Mouse (Mus musculus) liver, postnatal 0 days (tissue): ENCODE results near the gene Ppp1r9b. TPM values are rescaled to one million over a fixed set of nuclear protein-coding genes. Genes with fewer than 3 reads are reported as not detected.

ENCODE experiments used
- ATAC-seq: fragments of 200-750 bp; cut with Nextera tagmentation; 2 replicates; pipeline ENCODE4 v1.8.0; 2017; ENCODE audit warnings: mild to moderate bottlenecking, moderate library complexity
- DNase-seq: peaks from one replicate; pipeline ENCODE4 v3.0.0-alpha.2; 2016
- H3K27ac ChIP-seq: fragments of 300-500 bp; sonication (generic); 2 replicates; pipeline ENCODE4 v1.5.1; 2014; ENCODE audit warnings: antibody characterized with exemption, moderate library complexity, mild to moderate bottlenecking, low read depth
- H3K27me3 ChIP-seq: fragments of 300-500 bp; sonication (generic); 2 replicates; pipeline ENCODE4 v1.6.1; 2014; ENCODE audit warnings: low read length, control low read depth, mixed read lengths; ENCODE audit not compliant: insufficient read depth
- H3K36me3 ChIP-seq: fragments of 300-500 bp; sonication (generic); replicated peaks from 2 replicates; pipeline ENCODE4 v1.6.1; 2014; ENCODE audit warnings: mild to moderate bottlenecking, control low read depth, low read length, moderate library complexity, mixed read lengths; ENCODE audit not compliant: insufficient read depth
- H3K4me1 ChIP-seq: fragments of 300-500 bp; sonication (generic); 2 replicates; pipeline ENCODE4 v1.6.1; 2014; ENCODE audit warnings: antibody characterized with exemption, mild to moderate bottlenecking, control low read depth; ENCODE audit not compliant: insufficient read depth
- H3K4me2 ChIP-seq: fragments of 300-500 bp; sonication (generic); 2 replicates; pipeline ENCODE4 v1.6.1; 2014; ENCODE audit warnings: low read depth, mild to moderate bottlenecking, low read length, moderate library complexity, mixed read lengths
- H3K4me3 ChIP-seq: fragments of 300-500 bp; sonication (generic); 2 replicates; pipeline ENCODE4 v1.5.1; 2014; ENCODE audit warnings: low read depth, low read length
- H3K9ac ChIP-seq: fragments of 300-500 bp; sonication (generic); replicated peaks from 2 replicates; pipeline ENCODE4 v1.6.1; 2014; ENCODE audit warnings: mild to moderate bottlenecking, moderate library complexity
- H3K9me3 ChIP-seq: fragments of 300-500 bp; sonication (generic); 2 replicates; pipeline ENCODE4 v1.6.1; 2016; ENCODE audit warnings: mild to moderate bottlenecking, control low read depth, low read length, mixed read lengths
- CTCF ChIP-seq: sonication (generic); IDR thresholded peaks from 2 replicates; pipeline ENCODE4 v1.5.1; 2016; ENCODE audit warnings: antibody characterized with exemption, low read depth
- EP300 ChIP-seq: IDR thresholded peaks from 2 replicates; pipeline ENCODE4 v1.6.1; 2016; ENCODE audit warnings: antibody characterized with exemption, low read depth, mild to moderate bottlenecking
- WGBS: fragments of 180-500 bp; shearing (Covaris S2); extraction: QIAGEN DNeasy Blood & Tissue Kit; methylation state at CpG from one replicate; pipeline ENCODE4 v1.1.7; 2014; ENCODE audit not compliant: insufficient replicate concordance; 5-methylcytosine and 5-hydroxymethylcytosine counted together
- polyA plus RNA-seq: library from polyadenylated mRNA; unstranded; fragments of >200 nt; fragmentation: Nextera tagmentation; extraction: Ambion mirVana; gene quantifications from 2 replicates; pipeline ENCODE4 v1.2.1, GENCODE M21; 2015

Ppp1r9b gene
- 5.7 and 6.1 TPM in 2 replicates for polyA plus RNA-seq

GRCm38 (mm10) chr11:94990749-94991577 is at the start of gene Ppp1r9b:
Gene Ppp1r9b, plus strand, starts transcription at chr11:94991035.
- peak within 1 kb of the TSS; percentile 83 for H3K27ac ChIP-seq
- TF ChIP-seq EP300: no peak
- TF ChIP-seq CTCF: peak; percentile 76
- WGBS: under 1% methylated on average over 61 of the region's 69 CpGs
- H3K9ac ChIP-seq: peak within 1 kb of the TSS; percentile 93
- H3K9me3 ChIP-seq: no peaks in the 10 kb centered on the region
- peak within 1 kb of the TSS; percentile 89 for H3K4me3 ChIP-seq
- peak; percentile 83 for ATAC-seq
- H3K4me1 ChIP-seq: peaks cover 72% of the 10 kb centered on the region
- H3K27me3 ChIP-seq: no peaks in the 10 kb centered on the region
- H3K36me3 ChIP-seq: 0 out of 2 replicates have a peak, but pooled peaks cover 4% of the 10 kb centered on the region
- peak within 1 kb of the TSS; percentile 88 for H3K4me2 ChIP-seq
- peak; percentile 94 for DNase-seq

GRCm38 (mm10) chr11:94941121-94941520 is 49.7 kb upstream of the Ppp1r9b start:
- no peaks in the 10 kb centered on the region for H3K9me3 ChIP-seq
- peaks cover 44% of the 10 kb centered on the region for H3K27me3 ChIP-seq
- no peak overlapping the region for H3K4me3 ChIP-seq
- no peak overlapping the region for H3K4me2 ChIP-seq
- 0 out of 2 replicates have a peak, but pooled peaks cover 6% of the 10 kb centered on the region for H3K4me1 ChIP-seq
- ATAC-seq: no peak
- DNase-seq: no peak
- TF ChIP-seq CTCF (no peak), EP300 (no peak)
- WGBS: 37% methylated on average over 9 of the region's 9 CpGs
- H3K27ac ChIP-seq: no peak overlapping the region
- H3K36me3 ChIP-seq: no peaks in the 10 kb centered on the region
- H3K9ac ChIP-seq: no peak overlapping the region

DNA sequence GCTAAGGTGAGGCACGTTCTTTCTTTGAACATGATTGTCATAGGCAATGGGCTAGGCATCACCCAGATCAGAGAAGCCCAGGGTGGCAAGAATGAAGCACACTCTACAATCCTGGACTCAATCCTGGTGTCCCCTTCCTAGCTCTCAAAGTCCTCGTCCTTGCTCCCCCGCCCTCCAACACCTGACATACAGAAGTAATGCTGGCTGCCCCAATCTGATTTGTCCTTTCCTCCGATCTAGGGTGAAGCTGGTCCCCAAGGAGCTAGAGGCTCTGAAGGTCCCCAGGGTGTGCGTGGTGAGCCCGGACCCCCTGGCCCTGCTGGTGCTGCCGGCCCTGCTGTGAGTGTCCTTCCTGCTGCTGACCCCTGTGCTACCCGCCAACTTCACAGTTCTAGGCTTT is 49.1 kb upstream of the Ppp1r9b start:
- Histone ChIP-seq H3K27me3 (peaks cover 37% of the 10 kb centered on the region), H3K36me3 (no peaks in the 10 kb centered on the region)
- TF ChIP-seq EP300 (no peak), CTCF (no peak)

GRCm38 (mm10) chr11:94942282-94943023 is 48.4 kb upstream of the Ppp1r9b start:
- Histone ChIP-seq H3K9me3 (no peaks in the 10 kb centered on the region), H3K27ac (no peak overlapping the region), H3K4me1 (no peaks in the 10 kb centered on the region), H3K27me3 (peaks cover 32% of the 10 kb centered on the region), H3K4me2 (no peak overlapping the region), H3K36me3 (no peaks in the 10 kb centered on the region), H3K9ac (no peak overlapping the region), H3K4me3 (no peak overlapping the region)
- TF ChIP-seq EP300: no peak
- TF ChIP-seq CTCF: peak; percentile 60
- 39% methylated on average over 13 of the region's 13 CpGs for WGBS
- ATAC-seq: 0 out of 2 replicates have a peak, but pooled peaks have one; percentile 10
- DNase-seq: peak; percentile 51

More for the DNA sequence above, 49.1 kb upstream of the Ppp1r9b start:
- H3K9me3 ChIP-seq: no peaks in the 10 kb centered on the region
- ATAC-seq (no peak), DNase-seq (no peak)
- no peak overlapping the region for H3K4me2 ChIP-seq
- WGBS: 67% methylated on average over 8 of the region's 8 CpGs
- no peak overlapping the region for H3K27ac ChIP-seq
- no peak overlapping the region for H3K4me3 ChIP-seq
- 0 out of 2 replicates have a peak, but pooled peaks cover 4% of the 10 kb centered on the region for H3K4me1 ChIP-seq
- no peak overlapping the region for H3K9ac ChIP-seq

- Histone ChIP-seq H3K36me3 (no peaks in the 10 kb centered on the region), H3K27ac (no peak overlapping the region), H3K4me2 (no peak overlapping the region), H3K9ac (no peak overlapping the region), H3K9me3 (no peaks in the 10 kb centered on the region), H3K4me3 (no peak overlapping the region), H3K4me1 (no peaks in the 10 kb centered on the region), H3K27me3 (peaks cover 26% of the 10 kb centered on the region)
- TF ChIP-seq EP300 (no peak), CTCF (no peak)
- no peak for ATAC-seq
- WGBS: 64% methylated on average over 15 of the region's 15 CpGs
- no peak for DNase-seq
Observed at GRCm38 (mm10) chr11:94943054-94943453, 47.8 kb upstream of the Ppp1r9b start.

- ATAC-seq: no peak
- no peak for DNase-seq
- 21% methylated on average over 8 of the region's 8 CpGs for WGBS
- no peak overlapping the region for H3K27ac ChIP-seq
- H3K9ac ChIP-seq: no peak overlapping the region
- no peak overlapping the region for H3K4me2 ChIP-seq
- no peaks in the 10 kb centered on the region for H3K9me3 ChIP-seq
- TF ChIP-seq EP300 (no peak), CTCF (peak; percentile 26)
- no peak overlapping the region for H3K4me3 ChIP-seq
- H3K27me3 ChIP-seq: peaks cover 14% of the 10 kb centered on the region
- H3K4me1 ChIP-seq: no peaks in the 10 kb centered on the region
- H3K36me3 ChIP-seq: no peaks in the 10 kb centered on the region
Observed at GRCm38 (mm10) chr11:94944295-94944694, 46.5 kb upstream of the Ppp1r9b start.
